Mouse (Mus musculus): Measurements from ENCODE around the gene Gm10638.

GRCm38 (mm10) chr8:86744313-86745220, 932 bp upstream of the Gm10638 start:
- TF ChIP-seq CTCF (IDR thresholded peaks at IDR 0.05; ENCODE audit: low read depth, low read length): no peak
- TF ChIP-seq POLR2A (IDR thresholded peaks at IDR 0.05; ENCODE audit: insufficient read depth, low read length): no peak

All from ES-Bruce4 (cell line).